Mouse (Mus musculus) C2C12 (cell line): ENCODE measurements around the gene Elmsan1. TPM values are rescaled to one million over a fixed set of nuclear protein-coding genes. Genes with fewer than 3 reads are reported as not detected.

Experiments used
- H3K27me3 ChIP-seq: one replicate; pipeline ENCODE4 v1.6.1; 2011; ENCODE audit not compliant: control insufficient read depth, insufficient read depth, insufficient read length
- H3K36me3 ChIP-seq: one replicate; pipeline ENCODE4 v1.6.1; 2011; ENCODE audit not compliant: control insufficient read depth, insufficient read depth
- H3K4me3 ChIP-seq: one replicate; pipeline ENCODE4 v1.5.1; 2011; ENCODE audit warnings: mild to moderate bottlenecking, control low read depth; ENCODE audit not compliant: poor library complexity, insufficient read depth, severe bottlenecking
- H3K79me2 ChIP-seq: one replicate; pipeline ENCODE4 v1.6.1; 2011; ENCODE audit not compliant: control insufficient read depth, insufficient read depth
- H3K79me3 ChIP-seq: one replicate; pipeline ENCODE4 v1.6.1; 2011; ENCODE audit warnings: low read depth, control low read depth
- H3ac ChIP-seq: one replicate; pipeline ENCODE3; 2011; ENCODE audit warnings: low read depth; ENCODE audit not compliant: control insufficient read depth, insufficient read length
- CEBPB ChIP-seq: IDR thresholded peaks from one replicate; pipeline ENCODE4 v1.6.1; 2011; ENCODE audit warnings: low read depth, mild to moderate bottlenecking, control low read depth, moderate library complexity
- CTCF ChIP-seq: IDR thresholded peaks from one replicate; pipeline ENCODE4 v1.5.1; 2011; ENCODE audit not compliant: control insufficient read depth, insufficient read depth, insufficient read length
- FOSL1 ChIP-seq: IDR thresholded peaks from one replicate; pipeline ENCODE4 v1.8.0; 2011; ENCODE audit warnings: mild to moderate bottlenecking, low read length; ENCODE audit not compliant: poor library complexity, insufficient read depth, severe bottlenecking
- MAX ChIP-seq: IDR thresholded peaks from one replicate; pipeline ENCODE4 v1.6.1; 2011; ENCODE audit warnings: mild to moderate bottlenecking, control low read depth
- MYOD1 ChIP-seq: IDR thresholded peaks from one replicate; pipeline ENCODE4 v1.6.1; 2011; ENCODE audit warnings: low read depth; ENCODE audit not compliant: control insufficient read depth, insufficient read length
- MYOG ChIP-seq: IDR thresholded peaks from one replicate; pipeline ENCODE4 v1.6.1; 2011; ENCODE audit not compliant: control insufficient read depth, insufficient read length; ENCODE audit errors: extremely low read depth
- USF1 ChIP-seq: IDR thresholded peaks from one replicate; pipeline ENCODE4 v1.6.1; 2011; ENCODE audit warnings: low read depth, mild to moderate bottlenecking, control low read depth, moderate library complexity
- polyA plus RNA-seq: library from polyadenylated mRNA; unstranded; fragments of >200 nt; fragmentation: generic; extraction: Trizol; gene quantifications from one replicate; pipeline ENCODE4 v1.2.1, GENCODE M21; 2012; ENCODE audit warnings: missing spikeins

Gene Elmsan1
- polyA plus RNA-seq, 1 experiment: 6.5 TPM

- H3K79me2 ChIP-seq: peaks cover 95% of the 10 kb centered on the region
- H3ac ChIP-seq: no peak overlapping the region
- no peaks in the 10 kb centered on the region for H3K27me3 ChIP-seq
- no peaks in the 10 kb centered on the region for H3K36me3 ChIP-seq
- H3K79me3 ChIP-seq: peaks cover 50% of the 10 kb centered on the region
- TF ChIP-seq MYOG: no peak
- TF ChIP-seq USF1: no peak
- no peak for TF ChIP-seq MYOD1
- TF ChIP-seq CEBPB: no peak
- TF ChIP-seq CTCF: no peak
- TF ChIP-seq MAX: no peak
- no peak overlapping the region for H3K4me3 ChIP-seq
Measured at GRCm38 (mm10) chr12:84210288-84210687, 8.4 kb downstream of the Elmsan1 start.

- Histone ChIP-seq H3K36me3 (no peaks in the 10 kb centered on the region), H3K27me3 (no peaks in the 10 kb centered on the region), H3K79me3 (peaks cover 43% of the 10 kb centered on the region), H3K4me3 (no peak overlapping the region), H3K79me2 (peaks cover 93% of the 10 kb centered on the region), H3ac (no peak overlapping the region)
- TF ChIP-seq CTCF (no peak), USF1 (no peak), CEBPB (no peak), FOSL1 (no peak), MYOG (no peak)
Measured at GRCm38 (mm10) chr12:84209093-84209492, 9.6 kb downstream of the Elmsan1 start.

- peaks cover 93% of the 10 kb centered on the region for H3K79me2 ChIP-seq
- no peak overlapping the region for H3ac ChIP-seq
- TF ChIP-seq MYOG (no peak), CEBPB (no peak), USF1 (no peak), CTCF (no peak), MAX (no peak), FOSL1 (no peak), MYOD1 (no peak)
- H3K36me3 ChIP-seq: no peaks in the 10 kb centered on the region
- peaks cover 49% of the 10 kb centered on the region for H3K79me3 ChIP-seq
- no peak overlapping the region for H3K4me3 ChIP-seq
- H3K27me3 ChIP-seq: no peaks in the 10 kb centered on the region
Measured at GRCm38 (mm10) chr12:84207209-84207817, 11.4 kb downstream of the Elmsan1 start.

- H3K79me3 ChIP-seq: peaks cover 53% of the 10 kb centered on the region
- TF ChIP-seq MYOG: no peak
- no peak for TF ChIP-seq USF1
- TF ChIP-seq CEBPB: no peak
- TF ChIP-seq FOSL1: no peak
- no peak for TF ChIP-seq CTCF
- TF ChIP-seq MYOD1: no peak
- no peak for TF ChIP-seq MAX
- peaks cover 94% of the 10 kb centered on the region for H3K79me2 ChIP-seq
- no peak overlapping the region for H3ac ChIP-seq
- H3K27me3 ChIP-seq: no peaks in the 10 kb centered on the region
- no peaks in the 10 kb centered on the region for H3K36me3 ChIP-seq
- no peak overlapping the region for H3K4me3 ChIP-seq
Measured at GRCm38 (mm10) chr12:84206525-84206924, 12.2 kb downstream of the Elmsan1 start.

- no peak overlapping the region for H3K4me3 ChIP-seq
- no peaks in the 10 kb centered on the region for H3K27me3 ChIP-seq
- H3K79me2 ChIP-seq: peaks cover 94% of the 10 kb centered on the region
- peaks cover 53% of the 10 kb centered on the region for H3K79me3 ChIP-seq
- no peaks in the 10 kb centered on the region for H3K36me3 ChIP-seq
- no peak overlapping the region for H3ac ChIP-seq
- no peak for TF ChIP-seq CEBPB
- no peak for TF ChIP-seq MYOD1
- no peak for TF ChIP-seq MAX
- TF ChIP-seq FOSL1: no peak
- TF ChIP-seq MYOG: no peak
- no peak for TF ChIP-seq USF1
- TF ChIP-seq CTCF: no peak
Measured at GRCm38 (mm10) chr12:84205659-84206185, 13.0 kb downstream of the Elmsan1 start.

GRCm38 (mm10) chr12:84204662-84205061 lies 14.0 kb downstream of the Elmsan1 start:
- Histone ChIP-seq H3K27me3 (no peaks in the 10 kb centered on the region), H3K4me3 (no peak overlapping the region), H3K79me2 (peaks cover 94% of the 10 kb centered on the region), H3K36me3 (no peaks in the 10 kb centered on the region), H3K79me3 (peaks cover 61% of the 10 kb centered on the region), H3ac (no peak overlapping the region)
- TF ChIP-seq FOSL1 (no peak), MAX (no peak), MYOG (no peak), USF1 (no peak), CTCF (no peak), MYOD1 (no peak), CEBPB (no peak)
